Mouse (Mus musculus) adrenal gland, adult (tissue): Measurements from ENCODE around the gene Ptpdc1.

Experiments used
- DNase-seq, 2 experiments: peaks; one replicate each; pipeline ENCODE4 v3.0.0; 2022 to 2023; ENCODE audit warnings: low spot score in 1 of 2; ENCODE audit not compliant: inconsistent age in 2 of 2

Gene Ptpdc1

DNA sequence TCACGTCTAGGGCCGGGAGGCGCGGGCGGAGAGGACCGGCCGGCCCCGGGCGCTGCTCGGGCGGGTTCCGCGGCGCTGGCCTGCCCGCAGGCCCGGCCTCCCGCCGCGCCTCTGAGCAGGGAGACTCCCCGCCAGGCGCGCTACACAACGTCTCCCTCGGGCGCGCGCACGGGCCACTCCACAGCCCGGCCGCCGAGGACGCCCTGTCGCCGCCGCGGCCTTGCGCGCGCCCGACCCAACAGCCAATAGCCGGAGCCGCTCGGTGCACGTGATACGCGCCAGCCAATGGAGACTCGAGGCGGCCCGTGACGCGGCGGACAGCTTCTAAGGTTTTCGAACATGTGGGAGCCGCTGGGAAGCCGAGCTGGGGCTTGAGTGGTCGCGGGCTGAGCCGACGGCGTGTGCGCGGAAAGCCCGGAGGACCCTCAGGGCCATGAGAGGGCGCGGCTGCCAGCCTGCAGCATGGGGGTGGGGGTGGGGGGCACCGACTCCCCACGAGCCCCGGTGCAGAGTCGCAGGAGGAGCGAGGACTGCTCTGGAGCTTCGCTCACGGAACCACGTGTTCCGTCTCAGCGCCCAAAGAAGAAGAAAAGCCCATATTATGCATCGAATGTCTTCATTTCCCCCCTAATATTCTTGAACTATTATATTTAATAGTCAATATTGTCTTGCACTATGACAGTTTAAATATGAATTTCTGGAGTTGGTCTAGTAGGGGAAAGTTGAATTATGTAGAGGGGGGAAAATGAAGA, at the start of gene Ptpdc1:
Ptpdc1 (minus strand) TSS at position 232 of the 752 bp plus-strand sequence.
- DNase-seq = peak; percentile 98 to 99

DNA sequence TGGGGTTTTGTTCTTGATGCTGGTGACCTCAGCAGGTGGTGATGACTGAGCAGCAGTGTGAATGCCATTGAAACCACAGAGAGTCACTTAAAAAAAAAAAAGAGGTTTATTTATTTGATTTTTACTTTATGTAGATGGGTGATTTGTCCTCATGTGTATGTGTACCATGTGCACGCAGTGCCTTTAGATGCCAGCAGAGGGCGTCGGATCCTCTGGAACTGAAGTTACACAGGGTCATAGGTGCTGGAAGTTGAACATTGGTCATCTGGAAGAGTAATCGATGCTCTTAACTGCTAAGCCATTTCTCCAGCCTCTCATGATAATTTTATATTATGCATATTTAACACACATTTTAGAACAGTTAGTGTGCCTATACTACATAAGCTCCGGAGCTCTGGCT, 49.1 kb upstream of the Ptpdc1 start:
- no peak for DNase-seq

DNA sequence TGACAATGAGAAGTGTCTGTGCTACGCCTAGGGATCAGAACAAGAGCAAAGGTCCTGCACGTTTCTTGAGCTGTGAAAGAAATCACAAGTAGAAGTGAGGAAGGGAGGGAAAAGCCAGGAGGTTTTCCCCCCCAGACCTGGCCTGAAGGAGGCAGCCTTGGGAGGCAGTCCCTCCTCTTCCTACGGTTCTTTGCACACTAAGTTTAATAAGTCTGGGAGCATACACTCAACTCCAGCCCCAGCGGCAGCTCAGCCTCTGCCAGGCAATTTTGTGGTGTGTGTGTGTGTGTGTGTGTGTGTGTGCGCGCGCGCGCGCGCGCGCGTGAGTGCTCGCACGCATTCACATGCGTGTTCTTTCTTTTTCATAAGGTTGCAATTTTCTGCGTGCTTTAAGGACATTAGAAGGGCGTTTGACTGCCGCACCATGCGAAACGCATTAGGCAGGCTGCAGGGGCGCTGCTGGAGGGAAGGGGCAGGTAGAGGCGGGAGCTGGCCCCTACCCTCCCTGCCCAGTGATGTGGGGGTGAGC, 46.9 kb upstream of the Ptpdc1 start:
- DNase-seq = no peak

DNA sequence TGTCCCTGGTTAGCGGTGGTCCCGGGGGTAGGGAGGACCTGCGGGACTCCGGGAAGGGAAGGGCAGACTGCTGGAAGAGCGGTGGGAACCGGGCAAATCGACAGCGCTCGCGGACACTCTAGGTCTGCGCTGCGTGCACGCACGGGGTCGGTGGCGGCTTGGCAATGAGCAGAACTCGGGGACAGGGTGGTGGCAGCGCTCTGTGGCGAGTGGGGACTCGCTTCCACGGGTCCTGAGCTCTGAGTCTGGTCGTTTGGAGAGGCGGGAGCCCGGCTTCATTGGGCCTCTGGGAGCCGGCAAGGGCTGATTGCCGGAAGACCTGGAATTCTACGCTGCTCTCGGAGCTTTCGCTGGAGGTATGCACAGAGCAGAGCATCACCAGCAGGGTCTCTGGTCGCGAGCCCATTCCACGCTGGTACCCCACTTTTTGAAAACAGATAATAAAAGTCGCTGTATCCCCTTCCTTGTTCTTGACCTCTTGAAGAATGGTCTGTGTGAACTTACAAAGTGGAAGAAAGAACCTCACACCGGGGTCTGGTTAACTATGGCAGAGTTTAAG, 43.6 kb upstream of the Ptpdc1 start:
- peak in 1 of 2 experiments; percentile 47 for DNase-seq

DNA sequence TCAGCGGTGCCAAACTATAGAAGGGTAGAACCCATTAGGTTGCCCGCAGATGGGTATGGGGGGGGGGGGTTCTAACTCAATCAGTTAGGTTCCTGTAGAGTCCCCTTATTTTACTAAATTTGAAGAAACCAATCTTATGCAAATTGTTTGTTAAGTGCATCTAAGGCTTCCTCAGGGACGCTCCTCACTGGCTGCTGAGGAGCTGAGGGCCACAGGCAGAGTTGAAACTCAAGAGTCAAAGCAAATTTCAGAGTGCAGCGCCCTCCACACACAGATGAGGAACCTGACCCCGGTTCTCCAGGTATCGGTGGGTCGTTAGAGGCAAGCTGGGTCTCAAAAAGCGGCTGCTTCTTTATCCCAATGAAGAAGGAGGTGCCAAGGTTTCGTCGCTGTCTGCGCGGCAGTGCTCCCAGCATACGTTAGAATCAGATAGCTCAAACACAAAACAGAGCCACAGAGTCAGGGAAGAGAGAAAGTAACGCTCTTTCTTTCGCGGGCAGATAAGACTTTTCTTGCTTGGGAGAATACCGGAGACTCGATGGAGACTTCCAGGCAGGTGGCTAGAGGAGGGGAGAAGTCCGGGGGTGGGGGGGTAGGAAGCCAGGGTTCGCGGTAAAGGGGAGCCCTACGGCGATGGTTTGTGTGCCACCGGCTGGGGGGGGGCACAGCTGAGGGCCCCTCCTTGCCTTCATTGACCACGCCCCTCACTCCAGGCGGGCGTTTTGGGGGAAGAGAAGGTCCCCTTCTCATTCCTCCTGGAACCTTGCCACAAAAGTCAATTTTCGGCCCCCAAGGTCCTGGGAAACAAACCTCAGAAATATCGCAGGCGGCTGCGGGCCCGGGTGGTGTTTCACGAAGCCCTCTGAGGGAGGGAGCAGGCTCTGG, 42.9 kb upstream of the Ptpdc1 start:
- peak in 1 of 2 experiments; percentile 27 for DNase-seq

DNA sequence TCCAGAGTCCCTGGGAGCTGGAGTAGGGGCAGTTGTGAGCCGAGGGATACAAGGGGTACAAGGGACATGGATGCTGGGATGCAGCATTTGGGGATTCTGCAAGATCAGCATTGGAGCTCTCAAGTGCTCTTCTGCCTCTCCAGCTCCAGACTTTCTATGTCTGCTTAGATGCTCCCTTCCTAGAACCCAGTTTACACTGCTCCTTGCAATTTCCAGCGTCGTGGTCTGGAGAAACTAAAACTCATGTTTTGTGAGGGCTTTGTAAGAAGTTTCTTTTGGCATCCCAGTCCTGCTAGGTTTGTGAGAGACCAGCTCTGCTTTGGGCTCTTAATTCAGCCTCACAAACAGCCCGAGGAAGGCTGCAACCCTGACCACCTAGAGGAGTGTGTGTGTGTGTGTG, 42.0 kb upstream of the Ptpdc1 start:
- DNase-seq = no peak

DNA sequence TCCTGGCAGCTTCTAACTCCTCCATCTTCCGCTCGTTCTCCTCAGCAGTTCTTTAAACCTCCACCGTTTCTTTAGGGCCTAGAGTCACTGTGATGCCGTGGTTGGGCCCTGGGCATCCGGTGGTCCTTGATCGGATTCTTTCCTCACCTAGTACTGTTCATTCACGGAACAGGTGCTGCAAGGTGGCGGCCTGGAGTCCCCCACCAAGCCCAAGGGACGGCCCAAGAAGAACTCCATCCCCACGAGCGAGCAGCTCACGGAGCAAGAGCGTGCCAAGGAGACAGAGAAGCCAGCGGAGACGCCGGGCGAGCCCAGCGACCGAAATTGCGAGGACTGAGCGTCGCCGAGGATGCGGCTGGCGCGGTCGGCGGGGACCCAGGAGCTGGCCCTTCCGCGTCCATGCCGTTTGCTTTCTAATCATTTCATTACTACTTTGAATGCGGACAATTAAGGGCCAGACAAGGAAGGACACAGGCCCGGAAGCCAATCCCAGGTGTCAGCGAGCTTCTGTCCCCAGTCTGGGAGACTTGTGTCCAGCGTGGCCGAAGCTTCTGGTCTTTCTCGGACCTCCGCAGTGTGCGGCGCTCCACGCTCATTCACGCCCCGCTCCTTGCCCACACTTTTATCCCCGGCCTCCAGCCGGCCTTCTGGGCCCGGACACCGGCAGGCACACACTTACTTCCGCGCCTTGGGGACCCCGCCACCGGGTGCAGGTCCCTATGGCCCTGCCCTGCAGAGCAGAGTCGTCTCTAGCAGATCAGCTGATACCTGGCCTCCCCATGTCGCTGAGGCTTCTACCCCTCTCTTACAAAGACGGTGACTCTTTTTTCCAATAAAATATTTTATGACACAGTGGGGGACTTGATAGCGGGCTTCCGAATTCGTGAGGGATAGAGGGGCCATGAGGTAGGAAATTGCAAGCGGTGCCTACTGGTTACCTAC, 40.5 kb upstream of the Ptpdc1 start:
- peak in 1 of 2 experiments; percentile 39 for DNase-seq

DNA sequence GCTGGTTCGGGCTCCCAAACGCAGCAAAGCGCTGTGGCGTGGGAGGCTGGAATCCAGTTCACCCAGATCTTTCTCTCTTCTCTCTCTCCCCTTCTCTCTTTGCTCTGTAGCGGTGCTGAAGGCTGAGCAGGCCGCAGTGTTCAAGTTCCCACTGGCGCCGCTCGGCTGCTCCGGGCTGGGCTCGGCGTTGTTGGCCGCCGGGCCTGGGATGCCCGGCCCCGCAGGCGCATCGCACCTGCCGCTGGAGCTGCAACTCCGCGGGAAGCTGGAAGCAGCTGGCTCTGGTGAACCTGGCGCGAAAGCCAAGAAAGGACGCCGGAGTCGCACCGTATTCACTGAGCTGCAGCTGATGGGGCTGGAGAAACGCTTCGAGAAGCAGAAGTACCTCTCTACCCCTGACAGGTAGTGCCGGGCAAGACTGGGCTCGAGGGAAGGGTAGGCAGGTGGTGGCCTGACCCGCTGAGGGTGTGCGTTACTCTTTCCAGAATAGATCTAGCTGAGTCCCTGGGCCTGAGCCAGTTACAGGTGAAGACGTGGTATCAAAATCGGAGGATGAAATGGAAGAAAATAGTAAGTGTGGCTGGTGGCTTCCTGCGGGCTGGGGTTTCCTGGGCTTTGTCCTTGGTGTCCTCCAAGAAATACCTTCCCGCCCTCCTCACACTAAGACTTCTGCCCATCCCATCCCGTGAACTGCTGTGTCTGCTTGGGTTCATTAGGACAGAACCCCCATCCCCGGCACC, 39.6 kb upstream of the Ptpdc1 start:
- DNase-seq = peak in 1 of 2 experiments; percentile 39

DNA sequence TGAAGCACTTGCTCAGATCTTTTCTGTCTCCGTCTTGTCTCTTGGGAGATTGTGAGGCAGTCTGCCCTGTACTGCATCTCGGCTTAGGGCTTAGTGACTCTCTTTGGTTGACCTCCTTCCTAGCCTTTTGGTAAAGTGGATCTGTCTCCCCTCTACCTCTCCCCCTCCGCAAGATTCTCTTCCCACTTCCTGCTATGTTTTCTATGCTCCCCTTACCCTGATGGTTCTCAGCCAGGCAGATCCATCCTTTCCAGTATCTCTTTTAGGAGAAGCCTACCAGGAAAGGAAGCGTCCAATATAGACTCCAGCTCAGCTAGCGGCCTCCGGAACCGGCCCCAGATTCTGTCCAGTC, 38.5 kb upstream of the Ptpdc1 start:
- DNase-seq = peak in 1 of 2 experiments; percentile 26

DNA sequence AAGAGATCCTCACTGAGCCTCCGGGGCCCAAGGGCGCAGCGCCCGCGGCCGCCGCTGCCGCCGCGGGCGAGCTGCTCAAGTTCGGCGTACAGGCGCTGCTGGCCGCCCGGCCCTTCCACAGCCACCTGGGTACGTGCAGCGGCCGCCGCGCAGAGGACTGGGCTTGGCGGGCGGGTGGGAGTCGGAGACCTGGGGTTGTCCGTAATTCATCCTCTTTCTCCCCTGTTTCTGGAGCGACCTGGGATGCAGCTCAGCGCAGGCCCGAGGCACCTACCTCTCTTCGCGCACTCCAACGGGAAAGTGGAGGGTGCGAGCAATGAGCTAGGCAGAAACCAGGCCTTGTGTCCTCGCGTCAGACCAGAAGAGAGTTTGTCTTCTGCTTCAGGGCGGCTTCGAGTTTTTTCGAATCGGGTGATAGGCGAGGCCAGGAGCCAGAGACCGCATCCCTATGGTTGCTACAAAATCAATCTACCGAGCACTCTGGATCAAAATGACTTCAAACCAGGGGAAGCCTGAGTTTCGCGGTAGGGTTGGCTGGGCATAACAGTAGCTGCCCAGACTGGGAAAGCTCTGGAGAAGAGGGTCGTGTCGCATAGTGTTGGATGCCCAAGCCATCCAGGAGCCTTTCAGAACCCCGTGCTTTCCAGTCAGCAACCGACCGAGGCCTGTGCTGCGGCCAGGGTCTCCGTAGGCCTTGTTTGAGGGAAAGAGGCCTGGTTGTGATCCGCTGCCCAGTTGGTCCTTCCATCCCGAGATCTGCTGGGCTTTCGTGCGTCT, 37.9 kb upstream of the Ptpdc1 start:
- DNase-seq = peak in 1 of 2 experiments; percentile 30

DNA sequence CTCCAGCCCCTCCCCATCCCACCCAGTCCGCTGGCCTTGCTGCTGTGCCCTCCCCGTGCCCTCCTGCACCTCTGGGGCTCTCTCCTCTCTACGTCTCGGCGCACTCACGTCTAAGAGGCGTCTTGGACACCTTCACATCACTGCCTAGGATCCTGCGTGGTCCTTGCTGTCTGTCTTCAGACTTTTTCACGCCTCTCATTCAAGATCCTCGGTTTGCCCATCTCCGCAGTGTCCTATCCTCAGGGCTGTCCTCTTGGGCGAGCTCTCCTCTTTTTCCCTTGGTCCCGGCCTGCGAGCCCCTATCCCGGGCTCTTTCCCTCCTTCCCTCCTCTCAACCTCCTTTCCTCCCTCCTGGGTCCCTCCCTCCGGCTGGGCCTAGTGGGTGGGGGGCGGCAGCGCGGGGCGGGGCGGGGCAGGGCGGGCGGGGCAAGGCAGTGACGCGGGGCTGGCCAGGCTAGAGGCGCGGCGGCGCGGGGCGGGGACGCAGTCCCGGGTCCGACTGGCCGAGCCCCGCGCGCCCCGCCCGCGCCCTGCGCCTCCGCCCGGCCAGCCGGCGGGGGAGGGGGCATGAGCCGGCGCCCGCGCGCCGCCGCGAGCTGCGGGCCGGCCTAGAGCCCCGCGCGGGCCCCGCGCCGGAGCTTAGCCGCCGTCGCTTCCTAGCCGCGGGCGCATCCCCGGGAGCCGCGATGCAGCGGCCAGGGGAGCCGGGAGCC, 37.1 kb upstream of the Ptpdc1 start, which contains the start of gene Barx1:
Barx1 (plus strand) TSS at position 568 of the 713 bp plus-strand sequence.
- no peak for DNase-seq

DNA sequence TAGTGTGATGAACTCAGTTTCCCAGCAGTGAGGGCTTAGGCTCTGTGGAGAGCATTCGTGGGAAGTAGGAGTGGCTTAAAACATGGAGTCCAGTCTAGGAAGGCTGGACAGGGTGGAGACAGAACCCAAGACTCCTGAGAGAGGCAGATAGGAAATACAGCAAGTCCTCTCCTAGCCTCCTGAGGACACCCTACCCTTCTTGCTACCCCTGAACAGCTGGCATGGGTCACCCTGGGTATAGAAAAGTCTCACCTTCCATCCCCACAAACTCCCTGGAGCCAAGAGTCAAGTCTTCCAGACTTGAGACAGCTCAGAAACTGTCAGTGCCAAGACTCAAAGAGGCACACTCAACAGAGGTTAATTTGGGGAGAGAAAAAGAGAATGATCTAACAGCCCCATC, 36.1 kb upstream of the Ptpdc1 start:
- no peak for DNase-seq

DNA sequence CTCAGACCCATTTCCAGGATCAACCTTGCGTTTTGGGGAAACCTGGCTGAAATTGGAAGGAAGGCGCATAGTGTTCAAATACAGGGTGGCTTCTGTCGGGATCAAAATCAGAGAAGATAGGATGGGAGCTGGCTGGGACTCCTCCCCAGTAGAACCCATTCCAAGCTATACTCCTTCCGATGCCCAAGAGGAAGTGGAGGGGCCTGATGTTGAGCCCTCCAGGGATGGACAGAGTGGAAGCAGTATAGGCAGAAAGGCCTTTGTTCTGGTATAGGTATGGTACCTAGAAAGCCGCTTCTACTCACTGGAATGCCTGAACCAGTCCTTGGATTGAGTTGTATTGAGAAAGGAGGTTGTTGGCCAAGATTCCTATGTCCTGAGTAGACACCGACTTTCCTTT, 35.3 kb upstream of the Ptpdc1 start:
- DNase-seq = peak in 1 of 2 experiments; percentile 25

DNA sequence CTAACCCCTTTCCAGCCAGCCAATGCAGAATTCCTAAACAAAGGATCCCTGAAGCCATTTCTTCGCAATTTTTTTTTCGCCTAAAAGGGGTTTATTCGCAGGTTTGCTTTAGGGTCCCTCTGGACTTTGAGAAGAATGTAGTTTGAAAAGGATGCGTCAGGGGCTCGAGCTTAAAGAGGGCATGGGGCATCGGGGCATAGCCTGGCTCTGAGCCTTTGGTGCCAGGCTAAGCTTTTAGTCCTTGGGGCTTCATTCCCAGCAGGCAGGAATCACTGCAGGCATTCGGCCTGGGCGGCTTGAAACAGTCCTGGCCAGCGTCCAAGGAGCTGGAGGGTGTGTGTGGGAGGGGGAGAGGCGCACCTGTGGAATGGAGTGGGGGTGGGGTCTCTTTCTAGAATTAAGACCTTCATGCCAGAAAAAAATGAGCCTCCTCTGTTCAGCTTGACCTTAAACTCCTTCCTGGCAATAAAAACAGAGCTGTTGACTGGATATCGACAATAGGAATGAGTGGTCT, 34.8 kb upstream of the Ptpdc1 start:
- peak in 1 of 2 experiments; percentile 29 for DNase-seq

DNA sequence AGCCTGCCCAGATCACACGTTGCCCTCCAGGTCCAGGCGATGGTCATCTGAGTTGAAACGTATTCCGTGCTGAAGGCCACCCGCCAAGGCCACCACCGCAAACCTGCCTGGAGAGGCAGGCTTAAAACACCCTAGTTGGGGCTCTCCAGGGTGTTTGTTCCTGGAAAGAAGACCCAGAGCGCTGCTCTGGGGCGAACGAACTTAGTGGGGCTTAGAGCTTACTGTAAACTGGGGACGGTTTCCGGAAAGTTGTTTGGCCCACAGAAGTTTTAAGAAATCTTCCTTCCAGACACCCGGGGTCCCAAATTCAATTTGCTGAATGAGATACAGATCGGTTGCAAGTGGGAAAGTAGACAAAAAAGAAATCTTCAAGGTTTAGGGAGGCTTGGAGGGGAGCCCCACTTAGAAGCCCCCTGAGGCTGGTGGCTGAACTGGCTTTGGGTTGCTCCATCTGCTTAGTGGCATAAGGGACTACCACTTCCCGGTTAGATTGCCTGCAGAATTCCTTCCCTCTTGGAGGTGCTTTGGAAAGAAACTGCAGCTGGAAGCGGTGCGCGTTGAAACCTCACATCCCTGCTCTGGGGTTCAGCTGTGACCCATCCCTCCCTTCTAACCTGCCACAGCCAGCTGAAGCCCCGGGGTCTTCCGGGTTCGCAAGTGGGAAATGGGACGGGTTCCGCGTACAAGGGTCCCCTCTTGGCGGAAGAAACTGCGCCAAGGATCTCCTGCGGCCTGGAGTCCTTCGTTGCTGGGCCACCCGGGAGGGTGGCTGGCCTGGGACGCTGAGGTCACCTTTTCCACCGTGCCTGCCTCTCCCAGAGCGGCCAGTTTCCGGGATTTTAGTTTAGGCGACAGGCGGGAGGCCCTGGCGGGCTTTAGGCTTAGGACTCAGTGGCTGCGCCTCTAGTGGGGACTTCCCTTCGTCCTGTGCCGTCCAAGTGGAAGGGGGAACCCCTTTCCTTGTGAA, 34.1 kb upstream of the Ptpdc1 start:
- peak; percentile 21 to 37 for DNase-seq

DNA sequence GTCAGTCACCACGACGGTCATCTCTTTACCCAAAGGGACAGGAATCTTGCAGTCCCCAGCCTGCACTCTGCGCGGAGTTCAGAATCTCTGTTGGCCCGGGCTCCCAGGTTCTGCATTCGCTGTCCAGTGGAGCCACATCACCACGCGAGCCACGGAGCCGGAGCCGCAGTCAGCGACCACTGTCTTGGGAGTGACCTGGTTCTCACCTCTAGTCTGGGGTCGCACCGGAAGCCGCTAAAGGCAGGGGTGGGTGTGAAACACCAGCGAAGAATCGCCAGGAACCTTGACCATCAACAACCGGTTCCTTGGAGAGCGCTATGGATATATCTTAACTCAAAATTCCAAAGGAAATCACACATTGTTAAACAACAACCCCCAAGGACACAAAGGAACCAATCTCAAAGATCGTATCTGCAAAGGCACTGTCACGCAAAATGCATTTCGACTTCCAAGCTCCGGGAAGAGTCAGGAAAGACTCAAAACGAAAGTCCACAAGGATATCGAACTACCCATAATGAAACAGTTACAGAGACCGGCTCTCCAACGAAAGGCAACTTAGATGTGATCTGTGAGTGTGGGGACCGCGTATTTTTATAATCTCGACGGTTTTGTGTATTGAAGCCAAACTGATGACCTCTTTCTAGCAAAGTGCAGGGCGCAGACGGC, 33.3 kb upstream of the Ptpdc1 start:
- peak in 1 of 2 experiments; percentile 75 for DNase-seq
